Mouse (Mus musculus) megakaryocyte, embryonic 14.5 days (primary cell): Measurements from ENCODE around the gene Ntm.

Experiments
- FLI1 ChIP-seq: IDR thresholded peaks from 2 replicates; pipeline ENCODE4 v1.6.1; 2012; ENCODE audit warnings: low read length, inconsistent platforms, mixed read lengths
- GATA1 ChIP-seq: IDR thresholded peaks from 3 replicates; pipeline ENCODE4 v1.6.1; 2012; ENCODE audit warnings: mixed read lengths, low read length, inconsistent platforms, borderline replicate concordance

DNA sequence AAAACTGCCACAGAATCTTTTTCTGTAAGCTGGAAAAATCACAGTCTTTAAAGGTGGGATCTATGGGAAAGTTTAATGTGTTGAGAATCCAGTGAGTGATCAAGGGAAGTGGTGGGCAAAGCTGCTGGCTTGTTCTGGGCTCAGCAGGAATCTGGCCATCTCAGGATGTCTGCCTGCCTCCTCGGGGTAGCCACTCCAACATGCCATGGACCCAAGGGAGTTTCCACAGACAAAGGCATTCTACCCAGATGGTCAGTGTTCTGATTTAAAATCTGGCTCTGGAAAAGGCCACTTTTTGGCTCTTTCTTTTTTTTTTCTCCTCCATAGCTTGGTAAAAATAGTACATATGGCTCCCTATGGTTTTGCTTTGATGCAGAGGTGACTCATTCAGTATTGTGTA lies 429.4 kb downstream of the Ntm start:
- no peak for TF ChIP-seq FLI1
- no peak for TF ChIP-seq GATA1
